Mouse (Mus musculus) gastrocnemius, adult 18-20 months (tissue): ENCODE data around the gene Nras. TPM values are rescaled to one million over a fixed set of nuclear protein-coding genes. Genes with fewer than 3 reads are reported as not detected.

Experiments used
- DNase-seq: peaks from one replicate; pipeline ENCODE4 v3.0.0; 2021; ENCODE audit warnings: low spot score
- total RNA-seq, 2 experiments: library from RNA; stranded (reverse); gene quantifications; 2 replicates each; pipeline ENCODE4 v1.2.3; 2021

Gene Nras
- total RNA-seq, 2 experiments from 2014 or later = 39.2 to 42.9 TPM

DNA sequence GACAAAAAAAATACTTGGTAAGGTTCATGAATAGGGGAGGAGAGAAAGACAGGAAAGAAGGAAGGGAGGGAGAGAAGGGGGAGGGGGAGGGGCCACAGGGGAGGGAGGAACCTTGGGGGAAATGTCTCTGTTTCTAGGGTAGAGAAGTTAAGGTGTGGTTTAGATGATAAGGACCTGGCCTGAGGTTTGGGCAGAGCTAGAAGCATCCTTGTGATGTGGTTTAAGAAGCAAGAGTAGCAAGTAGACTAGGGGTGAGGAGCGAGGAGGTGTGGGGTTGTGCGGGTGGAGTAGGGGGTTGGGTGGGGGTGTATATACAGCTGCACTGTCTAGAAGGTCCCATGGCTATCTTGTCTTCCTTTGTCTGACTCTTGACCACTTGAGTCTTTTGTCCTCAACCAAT, 33.7 kb downstream of the Nras start:
- DNase-seq = no peak

DNA sequence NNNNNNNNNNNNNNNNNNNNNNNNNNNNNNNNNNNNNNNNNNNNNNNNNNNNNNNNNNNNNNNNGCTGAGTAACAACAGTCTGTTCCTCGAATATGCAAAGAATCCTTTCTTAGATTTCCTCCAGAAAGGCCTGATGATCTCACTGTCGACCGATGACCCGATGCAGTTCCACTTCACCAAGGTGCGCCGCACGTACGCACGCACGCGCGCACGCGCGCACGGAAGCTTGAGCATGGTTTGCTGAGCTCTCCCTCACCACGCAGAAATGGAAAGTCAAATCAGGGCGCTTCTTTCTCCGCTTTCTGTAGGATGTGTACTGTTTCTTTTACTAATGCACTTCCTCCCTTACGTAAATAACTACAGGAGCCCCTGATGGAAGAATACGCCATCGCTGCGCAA, 40.6 kb downstream of the Nras start:
- no peak for DNase-seq

DNA sequence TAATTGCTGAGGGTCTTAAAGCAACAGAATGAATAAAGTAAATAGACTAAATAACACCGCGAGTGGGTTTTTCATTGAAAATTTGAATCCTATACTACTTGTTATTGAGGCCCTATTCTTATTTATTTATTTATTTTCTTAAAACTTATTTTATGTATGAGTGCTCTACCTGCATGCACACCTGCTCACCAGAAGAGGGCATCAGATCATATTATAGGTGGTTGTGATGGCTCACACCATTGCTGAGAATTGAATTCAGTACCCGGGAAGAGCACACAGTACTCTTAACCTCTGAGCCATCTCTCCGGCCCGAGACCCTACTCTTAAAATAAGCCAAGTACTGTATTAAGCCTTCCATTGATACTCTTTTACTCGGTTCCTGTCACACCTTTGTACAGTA, 41.6 kb downstream of the Nras start:
- DNase-seq = no peak

DNA sequence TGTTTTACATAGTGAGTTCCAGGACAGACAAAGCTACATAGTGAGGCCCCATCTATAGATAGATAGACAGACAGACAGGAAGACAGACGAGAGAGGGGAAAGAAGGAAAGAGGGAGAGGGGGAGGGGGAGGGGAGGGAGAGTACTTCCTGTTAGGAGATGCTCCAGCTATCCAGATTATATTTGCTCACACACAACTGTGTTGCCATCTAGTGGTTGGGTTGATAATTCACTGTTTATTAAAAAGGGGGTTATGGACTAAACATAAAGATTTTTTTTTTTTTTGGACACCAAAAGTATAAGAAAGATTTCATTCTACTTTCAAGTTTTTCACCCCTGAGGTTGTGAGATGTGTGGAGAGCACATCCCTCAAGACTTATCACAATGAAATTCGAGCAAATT, 42.6 kb downstream of the Nras start:
- DNase-seq = no peak

DNA sequence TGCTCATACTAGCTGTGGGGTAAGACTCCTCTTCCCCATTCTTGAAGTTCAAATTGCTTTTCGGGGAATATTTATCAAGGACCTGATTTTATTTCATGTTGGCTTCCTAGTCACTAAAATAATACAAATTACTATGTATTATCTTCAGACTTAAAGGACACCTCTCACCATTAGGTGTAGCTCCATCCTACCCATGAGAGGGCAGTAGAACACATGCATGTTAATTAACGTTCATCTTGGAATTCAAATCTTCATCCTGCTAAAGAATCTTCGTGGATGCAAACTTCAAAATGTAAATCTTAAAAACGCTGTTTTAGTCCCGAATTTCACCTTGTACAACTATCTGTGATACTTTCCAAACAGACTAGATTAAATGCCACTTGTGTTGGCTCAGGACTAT, 43.1 kb downstream of the Nras start:
- no peak for DNase-seq

DNA sequence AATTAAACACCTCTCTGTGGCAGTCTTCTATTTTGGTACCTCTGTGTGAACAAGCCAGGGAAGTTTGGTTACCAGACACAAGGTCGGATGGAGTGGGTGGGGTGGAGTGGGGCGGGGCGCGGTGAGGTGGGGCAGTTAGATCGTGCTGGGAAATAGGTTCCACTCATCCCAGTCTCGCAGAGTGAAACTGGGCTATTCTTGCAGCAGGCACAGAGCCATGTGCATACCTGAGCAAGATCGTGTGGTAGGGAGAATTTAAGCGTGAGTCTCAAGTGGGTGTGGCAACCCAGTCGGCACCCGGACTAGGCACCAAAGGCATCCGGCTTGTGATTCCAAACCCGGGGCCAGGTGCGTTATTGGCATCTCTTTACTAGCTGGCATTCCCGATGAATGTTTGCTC, 43.8 kb downstream of the Nras start:
- peak; percentile 46 for DNase-seq

DNA sequence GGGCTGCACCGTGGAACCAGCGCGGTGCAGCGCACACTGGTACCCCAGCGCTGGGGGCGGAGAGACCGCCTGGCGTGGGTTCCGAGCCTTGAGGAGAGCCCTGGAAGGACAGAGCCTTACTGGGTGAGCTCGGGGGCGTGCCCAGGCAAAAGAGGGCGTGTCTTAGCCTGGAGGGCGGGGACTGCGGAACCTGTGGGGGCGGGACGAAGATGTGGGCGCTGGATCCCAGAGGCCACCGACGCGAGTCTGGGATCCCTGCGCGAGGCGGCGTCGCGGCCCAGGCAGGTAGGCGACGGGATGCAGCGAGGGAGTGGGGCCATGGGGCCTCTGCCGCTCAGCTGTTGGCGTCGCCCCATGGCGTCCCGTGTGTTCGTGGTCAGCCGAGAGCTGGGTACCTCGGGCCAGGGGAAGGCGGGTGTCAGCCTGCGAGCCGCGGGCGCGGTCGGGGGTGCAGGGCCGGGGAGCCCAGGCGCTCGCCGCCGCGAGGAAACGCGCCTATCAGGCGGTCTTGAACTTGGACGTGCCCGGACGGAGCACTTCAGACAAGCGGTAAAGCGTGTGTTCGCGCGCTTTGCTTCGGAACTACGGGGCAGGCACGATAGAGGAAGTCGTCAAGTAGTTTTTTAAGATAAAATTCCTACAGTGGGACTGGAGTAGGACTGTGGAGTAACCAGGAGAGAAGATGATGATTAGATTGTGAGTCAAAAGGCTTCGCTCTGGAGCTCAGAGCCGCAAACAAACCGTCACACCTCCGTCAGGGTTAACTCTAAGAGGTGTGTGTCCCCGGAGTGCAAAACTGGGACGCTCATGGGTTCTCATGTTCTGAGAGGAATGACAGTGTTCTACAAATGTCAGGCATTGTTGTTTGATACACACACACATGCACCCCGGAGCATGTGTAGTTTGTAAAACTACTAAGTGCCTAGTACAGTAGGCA, 44.6 kb downstream of the Nras start, which contains the start of gene Dennd2c:
Dennd2c (plus strand) TSS at position 151 of the 937 bp plus-strand sequence.
- DNase-seq = peak; percentile 97

DNA sequence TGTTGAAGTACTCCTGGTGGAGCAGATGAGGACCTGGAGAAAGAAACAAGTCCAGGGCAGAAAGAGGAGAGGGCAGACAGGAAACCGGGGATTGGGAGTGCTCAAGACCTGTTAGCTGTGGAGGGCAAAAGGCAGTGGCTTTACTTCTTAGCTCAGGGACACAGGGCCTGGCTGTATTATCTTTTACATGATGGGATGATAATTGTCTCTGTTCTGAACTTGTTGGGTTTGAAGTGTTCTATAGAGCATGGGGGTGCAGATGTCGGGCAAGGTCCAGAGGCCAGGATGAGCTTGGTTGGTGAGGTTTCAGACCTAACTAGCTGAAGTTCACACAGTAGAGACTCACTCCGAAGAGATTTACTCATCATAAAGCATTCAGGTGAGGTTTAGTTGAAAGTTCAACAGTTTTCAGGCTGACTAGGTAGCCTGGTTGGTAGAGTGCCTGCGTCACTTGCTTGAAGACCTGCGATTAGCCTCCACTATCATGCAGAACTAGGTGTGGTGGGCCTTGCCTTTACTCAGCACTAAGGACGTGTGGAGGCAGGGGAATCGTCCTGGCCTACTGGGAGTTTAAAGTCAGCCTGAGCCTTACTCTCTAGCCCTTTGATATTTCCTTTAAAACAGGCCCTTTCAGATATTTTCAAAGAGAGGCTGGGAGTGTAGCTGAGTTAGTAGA, 49.6 kb downstream of the Nras start:
- DNase-seq = no peak

DNA sequence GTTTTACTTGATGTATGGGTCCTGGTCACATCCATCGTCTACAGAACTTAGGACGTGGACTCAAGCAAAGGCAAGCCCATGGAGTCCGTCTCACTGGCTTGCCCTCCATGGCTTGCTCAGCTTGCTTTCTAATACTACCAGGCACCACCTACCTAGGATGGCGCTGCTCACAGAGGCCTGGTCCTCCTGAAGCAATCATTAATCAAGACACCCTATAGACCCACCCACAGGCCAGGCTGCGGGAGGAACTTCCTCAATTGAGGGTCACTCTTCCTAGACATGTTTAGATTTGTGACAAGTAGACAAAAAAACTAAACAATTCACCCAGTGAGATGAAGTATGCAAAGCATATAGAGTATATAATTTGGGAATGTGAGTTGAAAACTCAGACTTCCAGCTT, 54.1 kb downstream of the Nras start:
- DNase-seq = no peak

Other genes starting within 250 kb of the Nras start
- gene Sycp1, start 122.2 kb upstream of the Nras start, total RNA-seq = not detected
- not detected for gene Nr1h5, start 94.2 kb upstream of the Nras start, total RNA-seq
- gene Sike1, start 62.6 kb upstream of the Nras start, total RNA-seq = 10 to 100 TPM; 33.8 to 34.3 TPM
- 1,000 to 10,000 TPM; 1,048 to 1,145 TPM for gene Csde1, start 37.9 kb upstream of the Nras start, total RNA-seq
- gene Ampd1, start 15.7 kb downstream of the Nras start, total RNA-seq = 1,000 to 10,000 TPM; 1,310 to 1,477 TPM
- 1 to 10 TPM; 2.8 to 3.5 TPM for gene Dennd2c, start 44.3 kb downstream of the Nras start, total RNA-seq
- 10 to 100 TPM; 43.4 to 46.9 TPM for gene Bcas2, start 113.4 kb downstream of the Nras start, total RNA-seq
- gene Trim33, start 221.0 kb downstream of the Nras start, total RNA-seq = 10 to 100 TPM; 11.6 TPM